Mouse (Mus musculus) lung, adult 2 months (tissue): ENCODE measurements around the gene Ccng2.

Experiments used
- CTCF ChIP-seq: fragments of 200-500 bp; IDR thresholded peaks from 2 replicates; pipeline ENCODE4 v1.5.1; 2011; ENCODE audit warnings: mild to moderate bottlenecking, low read length, control low read depth; ENCODE audit not compliant: insufficient read depth
- POLR2A ChIP-seq: fragments of 200-500 bp; IDR thresholded peaks from 2 replicates; pipeline ENCODE4 v1.6.1; 2011; ENCODE audit warnings: low read depth, mild to moderate bottlenecking, control low read depth, low read length, borderline replicate concordance; ENCODE audit errors: extremely low read depth

DNA sequence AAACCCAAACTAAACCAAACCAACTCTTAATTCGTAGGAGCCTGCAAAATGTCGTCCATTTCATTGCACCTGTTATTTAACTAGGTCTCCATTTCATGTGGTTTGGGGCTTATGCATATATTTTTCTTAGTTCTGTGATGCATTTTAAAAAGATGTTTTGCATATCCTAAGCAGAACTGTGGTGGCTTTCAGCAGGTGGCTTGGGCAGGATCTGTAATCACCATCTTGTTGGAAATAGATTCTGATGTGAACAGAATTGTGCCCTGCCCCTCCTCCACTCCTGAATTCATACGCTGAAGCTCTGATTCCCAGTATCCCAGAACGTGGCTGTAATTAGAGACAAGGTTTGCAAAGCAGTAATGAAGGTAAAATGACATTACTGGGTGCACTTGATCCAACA, 32.9 kb upstream of the Ccng2 start:
- TF ChIP-seq CTCF (no peak), POLR2A (no peak)
